Mouse (Mus musculus) stomach, postnatal 0 days (tissue): Measurements from ENCODE around the gene Tusc2.

Experiments
- CTCF ChIP-seq: IDR thresholded peaks from 2 replicates; pipeline ENCODE4 v1.5.1; 2016; ENCODE audit warnings: antibody characterized with exemption, low read depth, mild to moderate bottlenecking, moderate library complexity
- EP300 ChIP-seq: optimal IDR thresholded peaks from 2 replicates; pipeline ENCODE3; 2016; ENCODE audit warnings: antibody characterized with exemption

GRCm38 (mm10) chr9:107581584-107581983 lies 18.5 kb downstream of the Tusc2 start:
- TF ChIP-seq CTCF (no peak), EP300 (no peak)
